Comparison of ENCODE assay signal across 17 mouse cellular contexts in the genomic region with DNA sequence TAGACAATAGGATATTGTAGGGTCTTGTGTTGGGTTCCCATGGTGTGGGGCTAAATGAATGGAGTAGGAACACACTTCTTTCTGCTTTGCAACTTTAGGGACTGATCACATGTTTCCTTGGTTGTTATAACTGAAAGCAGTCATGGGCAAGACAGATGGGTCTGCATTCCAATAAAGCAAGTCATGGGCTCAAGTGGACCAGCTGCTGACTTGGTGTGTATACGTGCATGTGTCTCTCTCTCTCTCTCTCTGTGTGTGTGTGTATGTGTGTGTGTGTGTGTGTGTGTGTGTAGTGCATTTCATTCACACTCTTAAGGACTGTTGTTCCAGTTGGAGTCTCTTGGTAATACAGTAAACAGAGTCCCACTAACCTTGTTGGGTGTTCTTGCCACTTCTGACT.
"Had no signal": no experiment of that assay in that cellular context is flagged by ENCODE, and none has a peak within 500 bp of the region (broad histone marks: within the 10 kb centered on the region; RNA-seq: fewer than 3 reads in every experiment).

No protein-coding gene starts in this region.

- H3K9me3 ChIP-seq: kidney, embryonic 15.5 days; liver, embryonic 13.5 days; lung, embryonic 15.5 days; midbrain, embryonic 10.5 days; midbrain, embryonic 13.5 days had no signal

- DNase-seq: kidney, adult 11 months; kidney, adult 8-10 months; kidney, postnatal 10 days; kidney, postnatal 36 days; layer of hippocampus, postnatal 36 days; liver, embryonic 13.5 days; lung, postnatal 14 days; right cerebral cortex, postnatal 25 days; spleen, adult 18-20 months; thymus, adult 18-20 months; thymus, postnatal 36 days had no signal

- H3K4me2 ChIP-seq: kidney, embryonic 15.5 days; liver, embryonic 13.5 days; lung, embryonic 15.5 days; midbrain, embryonic 13.5 days had no signal

- ATAC-seq: midbrain, embryonic 13.5 days had no signal

- H3K27ac ChIP-seq: kidney, embryonic 15.5 days; left cerebral cortex, adult 2 months; liver, embryonic 13.5 days; lung, embryonic 15.5 days; macrophage; midbrain, embryonic 10.5 days; midbrain, embryonic 13.5 days had no signal

- H3K4me3 ChIP-seq: kidney, embryonic 15.5 days; left cerebral cortex, adult 2 months; liver, embryonic 13.5 days; lung, embryonic 15.5 days; midbrain, embryonic 10.5 days; midbrain, embryonic 13.5 days had no signal

- H3K27me3 ChIP-seq: kidney, embryonic 15.5 days; liver, embryonic 13.5 days; lung, embryonic 15.5 days; midbrain, embryonic 13.5 days had no signal

- H3K9ac ChIP-seq: kidney, embryonic 15.5 days; liver, embryonic 13.5 days; lung, embryonic 15.5 days; midbrain, embryonic 13.5 days had no signal

- H3K36me3 ChIP-seq: kidney, embryonic 15.5 days; liver, embryonic 13.5 days; lung, embryonic 15.5 days; midbrain, embryonic 10.5 days; midbrain, embryonic 13.5 days had no signal

- H3K4me1 ChIP-seq: kidney, embryonic 15.5 days; liver, embryonic 13.5 days; lung, embryonic 15.5 days had no signal
